Mouse (Mus musculus) thymus, adult 2 months (tissue): ENCODE measurements at regions not wholly inside any gene's neighbourhood (a gene's known extent, or its start where the extent isn't known, plus 50 kb on each side); places are given as distances from the start of the nearest gene placed in this dataset.

Experiments used
- CTCF ChIP-seq: fragments of 200-500 bp; IDR thresholded peaks from 2 replicates; pipeline ENCODE4 v1.5.1; 2012; ENCODE audit warnings: mild to moderate bottlenecking, control low read depth, low read length, moderate library complexity, borderline replicate concordance; ENCODE audit not compliant: control insufficient read depth, poor library complexity, insufficient read depth; ENCODE audit errors: extremely low read depth
- POLR2A ChIP-seq: fragments of 200-500 bp; IDR thresholded peaks from 2 replicates; pipeline ENCODE4 v1.6.1; 2012; ENCODE audit warnings: mild to moderate bottlenecking, low read length, control low read depth, moderate library complexity; ENCODE audit not compliant: control insufficient read depth, poor library complexity, insufficient read depth; ENCODE audit errors: extremely low read depth

DNA sequence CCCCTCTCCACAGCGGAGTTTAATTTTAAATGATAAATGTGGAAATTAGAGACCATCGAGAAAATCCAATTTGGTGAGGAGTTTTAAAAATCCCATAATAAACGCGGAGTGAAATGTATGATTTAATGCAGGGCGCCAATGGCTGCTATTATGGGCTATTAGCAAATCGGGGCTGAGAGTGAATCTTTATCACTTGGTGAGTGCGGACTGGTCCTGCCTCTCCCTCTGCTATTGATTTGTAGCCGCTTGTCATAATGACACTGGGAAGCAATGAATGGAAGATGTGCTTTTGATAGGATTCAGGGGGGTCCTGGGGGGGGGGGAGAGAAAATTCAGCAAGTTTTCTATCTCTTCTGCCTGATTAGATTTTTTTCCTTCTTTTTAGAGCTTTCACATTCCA is 279.6 kb upstream of the Pmfbp1 start:
- TF ChIP-seq CTCF = no peak
- TF ChIP-seq POLR2A = no peak
